Mouse (Mus musculus): Measurements from ENCODE around the gene Hist1h2af.

- TF ChIP-seq POLR2A (IDR thresholded peaks at IDR 0.05; ENCODE audit: control insufficient read depth, extremely low read depth, insufficient read depth, low read length, poor library complexity) (no peak), CTCF (IDR thresholded peaks at IDR 0.05; ENCODE audit: borderline replicate concordance, control insufficient read depth, extremely low read depth, insufficient read depth, low read length, poor library complexity) (no peak)
Observed at GRCm38 (mm10) chr13:23571022-23571503, 37.4 kb downstream of the Hist1h2af start, which contains the start of the genes Hist1h2ae and Hist1h2bg.
